Mouse (Mus musculus): ENCODE data around the gene Gnaz.

GRCm38 (mm10) chr10:75020271-75020670 lies 53.3 kb downstream of the Gnaz start:
- TF ChIP-seq CTCF (IDR thresholded peaks at IDR 0.05; ENCODE audit: extremely low read depth, insufficient read depth, low read length) (no peak), POLR2A (IDR thresholded peaks at IDR 0.05; ENCODE audit: extremely low read depth, insufficient read depth, low read length) (no peak)
